In genomic region chr3:104865341-104865788, GRCm38 (mm10) we compare ENCODE assay signal across 8 mouse cellular contexts. TPM values are rescaled to one million over a fixed set of nuclear protein-coding genes. Genes with fewer than 3 reads are reported as not detected.
DNase-seq lines count a peak whose midpoint lies in the region; ATAC-seq and TF ChIP-seq lines count a peak whose summit lies in the region.

No protein-coding gene starts in this region.

- peaks cover 49% of the 10 kb centered on the region for H3K79me2 ChIP-seq in MEL (ENCODE audit: control insufficient read depth, insufficient read depth, low read length, poor library complexity)

- under 1% methylated on average over 12 of the region's 12 CpGs for WGBS in heart, embryonic 11.5 days (ENCODE audit: insufficient replicate concordance)
- WGBS in forebrain, embryonic 15.5 days, result under 1% methylated on average over 12 of the region's 12 CpGs
- 0% methylated on average over 12 of the region's 12 CpGs for WGBS in liver, embryonic 16.5 days (ENCODE audit: insufficient replicate concordance)

- peak overlapping the region; percentile 97 for H3K4me3 ChIP-seq in heart, embryonic 11.5 days (ENCODE audit: low read depth, low read length)
- peak overlapping the region; percentile 68 to 99 for H3K4me3 ChIP-seq in MEL (ENCODE audit: control insufficient read depth in 1 of 2, insufficient read depth in 1 of 2, low read depth in 2 of 2, low read length in 2 of 2)
- peak overlapping the region; percentile 75 for H3K4me3 ChIP-seq in forebrain, embryonic 15.5 days
- H3K4me3 ChIP-seq in liver, embryonic 16.5 days (ENCODE audit: low read depth, low read length), result peak overlapping the region; percentile 100

- H3K4me2 ChIP-seq in heart, embryonic 11.5 days, result peak overlapping the region; percentile 84
- peak overlapping the region; percentile 73 for H3K4me2 ChIP-seq in forebrain, embryonic 15.5 days (replicated peaks)
- H3K4me2 ChIP-seq in liver, embryonic 16.5 days (ENCODE audit: low read depth, low read length), result peak overlapping the region; percentile 86

- peaks cover 18% of the 10 kb centered on the region for H3K4me1 ChIP-seq in heart, embryonic 11.5 days (ENCODE audit: control insufficient read depth, insufficient read depth, low read length)
- peaks cover 0 to 13% of the 10 kb centered on the region in 2 experiments; a peak in 3 of 4 replicates for H3K4me1 ChIP-seq in MEL (ENCODE audit: control insufficient read depth in 1 of 2, insufficient read depth in 2 of 2, low read length in 2 of 2)
- H3K4me1 ChIP-seq in forebrain, embryonic 15.5 days, result peaks cover 48% of the 10 kb centered on the region
- H3K4me1 ChIP-seq in liver, embryonic 16.5 days (ENCODE audit: control insufficient read depth, low read depth, low read length), result peaks cover 26% of the 10 kb centered on the region

- DNase-seq in heart, adult 18-20 months, result no peak
- peak; percentile 75 for DNase-seq in MEL (ENCODE audit: low read depth, low spot score)
- peak; percentile 74 for DNase-seq in splenic B cell, adult 2 months (ENCODE audit: low read depth, low spot score)
- no peak for DNase-seq in ovary, postnatal 10 days (ENCODE audit: low spot score)
- no peak for DNase-seq in cerebellum, postnatal 36 days

- no peak for TF ChIP-seq CTCF in MEL (IDR thresholded peaks at IDR 0.05 in 2 of 3, conservative IDR thresholded peaks at IDR 0.05 in 1 of 3; ENCODE audit: control insufficient read depth in 1 of 3, insufficient read depth in 1 of 3, low read depth in 2 of 3, low read length in 3 of 3, poor library complexity in 1 of 3, severe bottlenecking in 1 of 3)

- H3K9ac ChIP-seq in heart, embryonic 11.5 days (ENCODE audit: low read depth, low read length), result peak overlapping the region; percentile 99
- H3K9ac ChIP-seq in MEL (ENCODE audit: control insufficient read depth, low read depth, low read length, poor library complexity, severe bottlenecking), result peak overlapping the region; percentile 95
- peak overlapping the region; percentile 99 for H3K9ac ChIP-seq in forebrain, embryonic 15.5 days (replicated peaks)
- peak overlapping the region; percentile 99 for H3K9ac ChIP-seq in liver, embryonic 16.5 days (ENCODE audit: low read depth, low read length)

- no peaks in the 10 kb centered on the region for H3K27me3 ChIP-seq in heart, embryonic 11.5 days (ENCODE audit: control insufficient read depth, insufficient read depth, low read length)
- no peaks in the 10 kb centered on the region for H3K27me3 ChIP-seq in MEL (ENCODE audit: control insufficient read depth in 1 of 2, insufficient read depth in 2 of 2, low read length in 2 of 2)
- no peaks in the 10 kb centered on the region for H3K27me3 ChIP-seq in forebrain, embryonic 15.5 days
- H3K27me3 ChIP-seq in liver, embryonic 16.5 days (ENCODE audit: control insufficient read depth, insufficient read depth, low read depth, low read length), result no peaks in the 10 kb centered on the region
- no peaks in the 10 kb centered on the region for H3K27me3 ChIP-seq in splenic B cell, adult 2 months (ENCODE audit: control insufficient read depth, insufficient read depth, low read length, poor library complexity, severe bottlenecking)

- no peak for TF ChIP-seq RAD21 in MEL (IDR thresholded peaks at IDR 0.05; ENCODE audit: low read depth, low read length)

- TF ChIP-seq POLR2A in MEL (IDR thresholded peaks at IDR 0.05; ENCODE audit: control insufficient read depth in 1 of 2, insufficient read depth in 1 of 2, low read depth in 1 of 2, low read length in 2 of 2, poor library complexity in 1 of 2), result peak in 1 of 2 experiments; percentile 49; a peak in 1 of 4 replicates

- H3K9me3 ChIP-seq in heart, embryonic 11.5 days (replicated peaks; ENCODE audit: control insufficient read depth, low read length), result no peaks in the 10 kb centered on the region
- H3K9me3 ChIP-seq in MEL (replicated peaks; ENCODE audit: insufficient read depth, low read length), result no peaks in the 10 kb centered on the region
- no peaks in the 10 kb centered on the region for H3K9me3 ChIP-seq in forebrain, embryonic 15.5 days
- no peaks in the 10 kb centered on the region for H3K9me3 ChIP-seq in liver, embryonic 16.5 days (replicated peaks; ENCODE audit: control insufficient read depth, low read length)

- no peak for ATAC-seq in heart, embryonic 11.5 days (replicated peaks; ENCODE audit: insufficient number of reproducible peaks, low FRiP score, low TSS enrichment)
- ATAC-seq in forebrain, embryonic 15.5 days (replicated peaks), result peak; percentile 17
- peak; percentile 25 for ATAC-seq in liver, embryonic 16.5 days (ENCODE audit: low read depth)

- H3K27ac ChIP-seq in heart, embryonic 11.5 days (ENCODE audit: low read depth, low read length), result peak overlapping the region; percentile 98
- H3K27ac ChIP-seq in MEL (ENCODE audit: control insufficient read depth, low read depth, low read length), result peak overlapping the region; percentile 93
- peak overlapping the region; percentile 97 for H3K27ac ChIP-seq in forebrain, embryonic 15.5 days (replicated peaks)
- peak overlapping the region; percentile 95 for H3K27ac ChIP-seq in liver, embryonic 16.5 days (ENCODE audit: low read length)

- no peaks in the 10 kb centered on the region; the same call in 1 of the 2 replicates for H3K36me3 ChIP-seq in heart, embryonic 11.5 days (ENCODE audit: control insufficient read depth, insufficient read depth, low read length)
- peaks cover 0 to 33% of the 10 kb centered on the region in 2 experiments; a peak in 2 of 4 replicates for H3K36me3 ChIP-seq in MEL (ENCODE audit: control insufficient read depth in 1 of 2, insufficient read depth in 2 of 2, low read length in 2 of 2)
- peaks cover 9% of the 10 kb centered on the region for H3K36me3 ChIP-seq in forebrain, embryonic 15.5 days
- no peaks in the 10 kb centered on the region for H3K36me3 ChIP-seq in liver, embryonic 16.5 days (ENCODE audit: control insufficient read depth, insufficient read depth)
- H3K36me3 ChIP-seq in splenic B cell, adult 2 months (ENCODE audit: control insufficient read depth, insufficient read depth, low read length, poor library complexity, severe bottlenecking), result peaks cover 2% of the 10 kb centered on the region; the same call in 1 of the 2 replicates

- TF ChIP-seq EP300 in MEL (IDR thresholded peaks at IDR 0.05; ENCODE audit: low read depth in 1 of 2, low read length in 2 of 2), result peak in 1 of 2 experiments; percentile 69; a peak in 2 of 4 replicates

TF ChIP-seq in MEL, 35 proteins besides CTCF, POLR2A, EP300 and RAD21 (continues in another document):
- TF ChIP-seq TBP (IDR thresholded peaks at IDR 0.05; ENCODE audit: low read depth, low read length) (peak; percentile 45; the same call in 1 of the 2 replicates), TCF12 (IDR thresholded peaks at IDR 0.05; ENCODE audit: low read depth, low read length) (peak; percentile 51; the same call in 1 of the 2 replicates), TAL1 (IDR thresholded peaks at IDR 0.05; ENCODE audit: low read length) (peak; percentile 47; the same call in 1 of the 2 replicates), USF2 (IDR thresholded peaks at IDR 0.05; ENCODE audit: borderline replicate concordance in 1 of 2, insufficient read depth in 1 of 2, low read depth in 1 of 2, low read length in 2 of 2) (no peak), ZNF384 (IDR thresholded peaks at IDR 0.05; ENCODE audit: low read depth, low read length) (no peak), CHD1 (IDR thresholded peaks at IDR 0.05; ENCODE audit: low read depth, low read length) (no peak), POLR2AphosphoS2 (IDR thresholded peaks at IDR 0.05; ENCODE audit: low read length) (no peak), SIN3A (IDR thresholded peaks at IDR 0.05; ENCODE audit: low read length) (peak; percentile 64; the same call in 1 of the 2 replicates), CHD2 (IDR thresholded peaks at IDR 0.05; ENCODE audit: low read length) (no peak), JUND (IDR thresholded peaks at IDR 0.05; ENCODE audit: low read depth, low read length) (no peak), ZKSCAN1 (IDR thresholded peaks at IDR 0.05; ENCODE audit: low read depth, low read length) (no peak), HCFC1 (IDR thresholded peaks at IDR 0.05; ENCODE audit: low read depth, low read length) (no peak), MAX (IDR thresholded peaks at IDR 0.05; ENCODE audit: low read length) (no peak), BHLHE40 (IDR thresholded peaks at IDR 0.05; ENCODE audit: borderline replicate concordance, low read depth, low read length) (no peak), E2F4 (IDR thresholded peaks at IDR 0.05; ENCODE audit: borderline replicate concordance, low read depth, low read length) (no peak), UBTF (IDR thresholded peaks at IDR 0.05; ENCODE audit: borderline replicate concordance, insufficient read depth, low read depth, low read length) (no peak), USF1 (IDR thresholded peaks at IDR 0.05; ENCODE audit: low read depth, low read length) (no peak)

RNA-seq across cellular contexts. Expression of gene Capza1, which starts 1.1 kb away (rescaled TPM):
- polyA plus RNA-seq in heart, embryonic 11.5 days (2014; fragmentation: Nextera tagmentation; extraction: Ambion mirVana), result 183 and 215 TPM in 2 replicates
- total RNA-seq in heart, adult 18-20 months (2021), result 10 to 100 TPM; 24.9 to 31.7 TPM
- total RNA-seq in MEL (2012; rRNA removed), result 141 and 171 TPM in 2 replicates
- 100 to 1,000 TPM in 1 of 2 experiments, 10 to 100 TPM in 1; 60.2 to 135 TPM for polyA plus RNA-seq in MEL (2012; ENCODE audit: insufficient read depth in 1 of 2, insufficient read length in 2 of 2, low read depth in 1 of 2, low replicate concordance in 2 of 2, missing spikeins in 1 of 2)
- 170 and 176 TPM in 2 replicates for polyA plus RNA-seq in forebrain, embryonic 15.5 days (2015; fragmentation: Nextera tagmentation; extraction: Ambion mirVana)
- polyA plus RNA-seq in liver, embryonic 16.5 days (2015; fragmentation: Nextera tagmentation; extraction: Ambion mirVana), result 73.3 and 79.1 TPM in 2 replicates

RNA-seq across cellular contexts. Expression of gene St7l, which starts 1.6 kb away (rescaled TPM):
- polyA plus RNA-seq in heart, embryonic 11.5 days (2014; fragmentation: Nextera tagmentation; extraction: Ambion mirVana), result 24.2 and 29.4 TPM in 2 replicates
- total RNA-seq in heart, adult 18-20 months (2021), result 10 to 100 TPM; 16.5 to 20.4 TPM
- 7.9 and 8.6 TPM in 2 replicates for total RNA-seq in MEL (2012; rRNA removed)
- polyA plus RNA-seq in MEL (2012; ENCODE audit: insufficient read depth in 1 of 2, insufficient read length in 2 of 2, low read depth in 1 of 2, low replicate concordance in 2 of 2, missing spikeins in 1 of 2), result 1 to 10 TPM in 1 of 2 experiments, not detected in 1; 8.0 TPM
- polyA plus RNA-seq in forebrain, embryonic 15.5 days (2015; fragmentation: Nextera tagmentation; extraction: Ambion mirVana), result 36.8 and 40.6 TPM in 2 replicates
- polyA plus RNA-seq in liver, embryonic 16.5 days (2015; fragmentation: Nextera tagmentation; extraction: Ambion mirVana), result 10.9 and 13.3 TPM in 2 replicates

RNA-seq across cellular contexts. Expression of gene Mov10, which starts 47.0 kb away (rescaled TPM):
- 35.7 and 41.2 TPM in 2 replicates for polyA plus RNA-seq in heart, embryonic 11.5 days (2014; fragmentation: Nextera tagmentation; extraction: Ambion mirVana)
- total RNA-seq in heart, adult 18-20 months (2021), result 1 to 10 TPM; 6.2 TPM
- 7.1 and 7.6 TPM in 2 replicates for total RNA-seq in MEL (2012; rRNA removed)
- polyA plus RNA-seq in MEL (2012; ENCODE audit: insufficient read depth in 1 of 2, insufficient read length in 2 of 2, low read depth in 1 of 2, low replicate concordance in 2 of 2, missing spikeins in 1 of 2), result 10 to 100 TPM in 1 of 2 experiments, not detected in 1; 32.5 TPM
- polyA plus RNA-seq in forebrain, embryonic 15.5 days (2015; fragmentation: Nextera tagmentation; extraction: Ambion mirVana), result 7.5 and 7.6 TPM in 2 replicates
- polyA plus RNA-seq in liver, embryonic 16.5 days (2015; fragmentation: Nextera tagmentation; extraction: Ambion mirVana), result 33.8 and 36.2 TPM in 2 replicates

Comparison
In these comparisons a context has a peak if more than half of its experiments do, and no peak if none do; other contexts are left out.
1. DNase-seq: peak in MEL (single experiment) and splenic B cell, adult 2 months (single experiment); none in heart, adult 18-20 months (0 of 2), ovary, postnatal 10 days (single experiment) and cerebellum, postnatal 36 days (0 of 2).
2. Peak in every context shown above with its lines, with median percentiles within 50 percentile points of each other: H3K27ac ChIP-seq, H3K4me2 ChIP-seq, H3K4me3 ChIP-seq and H3K9ac ChIP-seq.